Mouse (Mus musculus) cerebellum, adult 8-10 months (tissue): ENCODE results near the gene Lemd2.

ENCODE experiments used
- DNase-seq: peaks from one replicate; pipeline ENCODE4 v3.0.0; 2022

The Lemd2 gene

GRCm38 (mm10) chr17:27183667-27184292, 20.5 kb downstream of the Lemd2 start:
- DNase-seq = no peak

- no peak for DNase-seq
Observed at GRCm38 (mm10) chr17:27182401-27182800, 21.9 kb downstream of the Lemd2 start.

- DNase-seq = no peak
Observed at GRCm38 (mm10) chr17:27181666-27182065, 22.6 kb downstream of the Lemd2 start.

GRCm38 (mm10) chr17:27179681-27180280, 24.5 kb downstream of the Lemd2 start:
- no peak for DNase-seq

GRCm38 (mm10) chr17:27178427-27179177, 25.7 kb downstream of the Lemd2 start:
- no peak for DNase-seq

GRCm38 (mm10) chr17:27178019-27178418, 26.2 kb downstream of the Lemd2 start:
- no peak for DNase-seq

- DNase-seq = no peak
Observed at GRCm38 (mm10) chr17:27176754-27177153, 27.5 kb downstream of the Lemd2 start.

GRCm38 (mm10) chr17:27176287-27176686, 28.0 kb downstream of the Lemd2 start:
- no peak for DNase-seq

GRCm38 (mm10) chr17:27175196-27175874, 28.9 kb downstream of the Lemd2 start:
- DNase-seq = no peak

GRCm38 (mm10) chr17:27173715-27174114, 30.6 kb downstream of the Lemd2 start:
- no peak for DNase-seq

GRCm38 (mm10) chr17:27172459-27172858, 31.8 kb downstream of the Lemd2 start:
- DNase-seq = no peak

GRCm38 (mm10) chr17:27171121-27171520, 33.1 kb downstream of the Lemd2 start:
- DNase-seq = no peak

GRCm38 (mm10) chr17:27169952-27170695, 34.1 kb downstream of the Lemd2 start:
- no peak for DNase-seq

GRCm38 (mm10) chr17:27168569-27168968, 35.7 kb downstream of the Lemd2 start:
- DNase-seq = no peak

GRCm38 (mm10) chr17:27167545-27167944, 36.7 kb downstream of the Lemd2 start, which contains the start of gene Ip6k3:
Gene Ip6k3, minus strand, starts transcription at chr17:27167795.
- DNase-seq = no peak

GRCm38 (mm10) chr17:27166901-27167300, 37.4 kb downstream of the Lemd2 start:
- no peak for DNase-seq

GRCm38 (mm10) chr17:27165054-27165773, 39.1 kb downstream of the Lemd2 start:
- peak; percentile 41 for DNase-seq

GRCm38 (mm10) chr17:27160905-27161304, 43.4 kb downstream of the Lemd2 start:
- DNase-seq = no peak

- DNase-seq = no peak
Observed at GRCm38 (mm10) chr17:27159169-27159568, 45.1 kb downstream of the Lemd2 start.

GRCm38 (mm10) chr17:27158439-27158838, 45.8 kb downstream of the Lemd2 start:
- no peak for DNase-seq

GRCm38 (mm10) chr17:27155752-27156151, 48.5 kb downstream of the Lemd2 start:
- DNase-seq = no peak

GRCm38 (mm10) chr17:27154881-27155280, 49.4 kb downstream of the Lemd2 start:
- DNase-seq = no peak
